Mouse (Mus musculus): Measurements from ENCODE around the gene Txnrd3.

The Txnrd3 gene

DNA sequence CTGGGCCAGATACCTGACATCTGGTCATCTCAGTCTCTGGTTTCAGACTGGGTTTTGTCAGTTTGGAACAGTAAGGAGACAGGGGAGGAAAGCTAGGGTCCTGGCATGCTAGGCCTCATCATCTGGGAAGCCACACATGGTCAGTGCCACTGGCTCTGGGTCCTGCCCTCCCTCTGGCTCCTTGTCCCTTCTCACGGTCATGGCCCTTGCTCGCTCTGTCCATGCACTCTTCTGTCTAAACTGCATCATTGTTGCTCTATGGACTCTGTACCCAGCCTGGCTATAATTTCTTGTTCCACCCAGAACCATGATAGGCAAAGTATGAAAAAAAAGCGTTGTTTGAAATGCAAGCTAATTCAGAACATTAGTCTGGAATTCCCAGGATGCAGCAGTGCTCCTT, 11.2 kb downstream of the Txnrd3 start:
- no peak for DNase-seq (ENCODE audit: low spot score)

DNA sequence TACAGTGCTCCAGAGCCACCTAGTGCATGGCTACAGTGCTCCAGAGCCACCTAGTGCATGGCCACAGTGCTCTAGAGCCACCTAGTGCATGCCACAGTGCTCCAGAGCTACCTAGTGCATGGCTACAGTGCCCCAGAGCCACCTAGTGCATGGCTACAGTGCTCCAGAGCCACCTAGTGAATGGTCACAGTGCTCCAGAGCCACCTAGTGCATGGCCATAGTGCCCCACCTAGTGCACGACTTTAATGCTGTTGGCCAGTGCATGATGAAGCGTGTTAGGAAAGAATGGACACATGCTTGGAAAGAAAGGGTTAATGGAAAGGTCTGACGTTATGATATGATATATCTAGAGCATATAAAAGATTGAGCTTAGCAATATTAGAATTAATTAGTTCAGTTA, 14.6 kb downstream of the Txnrd3 start:
- no peak for DNase-seq (ENCODE audit: low spot score)

DNA sequence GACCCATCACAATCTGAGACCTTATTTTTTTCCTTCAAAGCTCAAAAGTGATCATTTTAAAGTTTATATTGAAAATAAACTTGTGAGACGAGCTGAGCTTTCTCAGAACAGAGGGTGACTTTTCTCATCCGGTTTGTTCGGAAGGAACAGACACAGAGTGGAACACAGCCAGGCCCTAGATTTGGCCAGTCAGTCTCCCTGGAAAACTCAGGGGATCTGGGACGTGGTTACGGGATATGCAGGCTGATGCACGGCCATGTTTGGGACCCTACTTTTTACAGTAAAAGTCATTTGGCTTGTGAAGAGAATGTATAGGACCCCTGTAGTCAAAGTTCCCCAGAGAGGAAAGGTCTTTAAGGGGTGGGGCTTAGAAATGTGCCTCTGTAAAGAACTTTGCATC, 15.1 kb downstream of the Txnrd3 start:
- DNase-seq (ENCODE audit: low spot score), result no peak

DNA sequence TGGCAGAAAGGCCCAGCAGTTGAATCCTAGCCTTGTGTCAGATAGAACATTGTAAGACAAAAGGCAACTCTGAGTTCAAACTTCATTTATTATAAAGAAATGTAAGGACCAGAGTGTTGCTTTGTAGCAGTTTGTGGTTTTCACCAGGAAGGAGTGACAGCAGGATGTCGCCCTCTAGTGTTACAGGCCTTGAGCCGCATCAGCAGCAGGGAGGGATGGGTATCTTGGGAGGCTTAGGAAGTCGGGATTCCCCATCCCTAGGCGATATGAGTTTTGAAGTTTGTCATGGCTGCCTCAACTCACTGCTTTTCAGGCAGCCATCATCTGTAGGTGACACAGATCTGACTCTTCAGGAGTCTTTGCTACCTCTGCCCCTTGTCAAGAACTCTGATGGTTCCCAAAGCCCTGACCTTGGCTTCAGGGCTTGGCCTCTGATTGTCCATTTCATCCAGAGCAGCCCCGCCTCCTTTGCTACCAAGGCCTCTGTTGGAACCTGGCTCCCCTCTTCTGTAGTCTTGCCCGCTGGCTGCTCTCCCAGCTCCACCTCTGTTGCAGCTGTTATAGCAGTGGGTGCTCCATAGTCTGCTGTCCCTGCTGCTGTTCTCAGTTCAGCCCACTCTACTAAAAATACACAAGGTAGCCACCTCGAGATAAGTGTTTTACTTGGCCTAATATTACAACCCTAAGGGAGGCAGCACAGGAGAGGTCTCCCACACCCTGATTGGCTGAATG, 16.1 kb downstream of the Txnrd3 start:
- DNase-seq (ENCODE audit: low spot score), result no peak

DNA sequence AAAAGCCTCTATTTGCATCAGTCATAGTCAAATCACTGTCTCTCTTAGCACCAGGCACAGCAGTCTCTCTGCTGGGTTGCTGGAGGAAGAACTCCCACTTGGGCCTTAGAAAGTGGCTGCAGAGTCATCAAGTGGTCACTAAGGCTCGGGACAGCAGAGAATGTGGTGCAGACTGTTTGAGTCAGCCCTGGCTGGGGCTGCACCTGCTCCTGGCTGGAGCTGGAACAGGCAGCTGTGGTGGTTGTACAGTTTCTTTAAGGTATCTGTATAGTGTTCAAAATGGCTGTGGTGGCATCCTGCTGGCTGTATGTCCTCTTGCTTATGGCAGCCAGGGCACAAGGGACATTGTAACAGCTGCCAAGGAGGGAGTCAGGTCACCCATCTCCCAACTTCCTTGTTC, 16.7 kb downstream of the Txnrd3 start:
- DNase-seq (ENCODE audit: low spot score), result no peak

DNA sequence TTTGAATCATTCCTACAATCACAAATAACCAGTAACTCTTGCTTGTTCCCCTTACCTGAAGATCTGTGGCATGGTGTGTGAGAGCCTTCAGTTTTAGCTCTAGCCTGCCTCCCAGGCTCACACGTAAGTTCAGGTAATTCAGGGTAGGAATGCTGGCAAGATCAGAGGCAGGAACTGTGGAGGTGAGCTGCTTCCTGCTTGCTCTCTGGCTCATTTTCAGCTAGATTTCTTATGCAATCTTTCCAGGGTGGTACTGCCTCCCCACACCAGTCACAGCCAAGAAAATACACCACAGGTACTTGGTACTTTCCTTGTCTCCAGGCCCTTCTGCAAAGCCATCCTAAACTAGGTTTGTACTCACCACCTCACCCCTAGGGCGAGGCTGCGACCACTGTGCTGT, 18.7 kb downstream of the Txnrd3 start:
- DNase-seq (ENCODE audit: low spot score), result no peak

DNA sequence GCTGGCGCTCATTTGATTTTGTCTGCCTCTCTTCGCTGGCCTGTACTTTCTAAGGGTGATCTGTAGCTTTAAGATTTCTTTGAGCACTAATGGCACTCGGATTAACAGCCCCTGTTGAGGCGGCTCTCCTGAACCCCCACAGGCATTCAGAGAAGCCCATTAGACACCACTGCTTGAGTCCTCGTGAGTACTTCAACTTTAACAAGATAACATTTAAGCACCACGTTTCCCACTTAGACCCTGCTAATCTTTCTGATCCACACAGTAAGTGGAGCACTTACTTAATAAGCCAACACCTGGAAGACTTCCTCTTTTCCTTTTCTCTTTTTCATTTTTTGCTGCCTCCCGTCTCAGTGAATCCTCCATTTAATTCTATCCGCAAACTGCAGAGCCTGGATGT, 21.4 kb downstream of the Txnrd3 start:
- no peak for DNase-seq (ENCODE audit: low spot score)

DNA sequence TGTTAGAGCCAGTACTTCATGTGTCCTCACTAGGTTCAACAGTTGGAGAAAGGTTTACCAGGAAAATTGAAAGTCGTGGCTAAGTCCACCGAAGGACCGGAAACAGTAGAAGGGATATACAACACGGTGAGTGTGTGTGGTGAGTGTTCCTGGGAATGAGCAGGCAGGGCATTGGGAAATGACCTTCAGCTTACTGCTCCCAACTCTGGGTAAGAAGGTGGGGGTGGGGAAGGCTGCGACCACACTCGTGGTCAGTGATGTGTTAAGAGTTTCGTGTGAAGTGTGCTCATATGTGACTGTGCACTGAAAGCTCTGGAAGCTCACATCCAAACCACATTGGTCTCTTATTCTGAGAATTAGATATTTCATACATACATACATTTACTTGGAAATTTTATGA, 21.9 kb downstream of the Txnrd3 start:
- DNase-seq (ENCODE audit: low spot score), result no peak

DNA sequence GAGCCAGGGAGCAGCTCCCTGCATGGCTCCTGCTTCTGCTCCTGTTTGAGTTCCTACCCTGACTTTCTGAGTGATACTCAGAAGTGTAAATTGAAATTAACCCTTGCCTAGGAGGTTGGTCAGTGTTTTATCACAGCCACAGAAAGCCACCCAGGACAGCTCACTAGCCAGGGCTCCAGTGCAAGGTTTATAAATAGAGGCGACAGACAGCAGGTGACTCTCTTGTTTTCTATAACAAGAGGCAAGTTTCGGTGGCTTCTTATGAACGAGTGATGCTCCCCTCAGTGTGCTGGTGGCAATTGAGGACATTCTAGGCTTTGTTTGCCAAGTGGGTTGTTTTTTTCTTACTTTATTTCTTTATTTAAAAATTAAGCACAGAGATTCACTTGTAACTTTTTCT, 23.2 kb downstream of the Txnrd3 start:
- no peak for DNase-seq (ENCODE audit: low spot score)

DNA sequence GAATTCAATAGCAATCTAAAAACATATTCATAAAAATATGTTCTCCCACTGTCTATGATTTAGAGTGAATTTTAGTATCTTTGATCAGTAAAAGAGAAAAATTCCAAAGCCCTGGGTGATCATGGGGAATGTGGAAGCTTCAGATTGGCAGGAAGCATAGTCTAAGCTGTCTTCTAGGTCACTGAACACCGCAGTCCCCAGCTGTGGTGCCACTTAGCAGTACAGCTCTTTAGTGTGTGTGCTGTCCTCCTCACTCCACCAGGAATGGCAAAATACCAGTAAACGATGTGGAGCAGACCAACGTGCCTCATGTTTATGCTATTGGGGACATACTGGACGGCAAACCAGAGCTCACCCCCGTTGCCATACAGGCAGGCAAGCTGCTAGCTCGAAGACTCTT, 25.8 kb downstream of the Txnrd3 start:
- no peak for DNase-seq (ENCODE audit: low spot score)

DNA sequence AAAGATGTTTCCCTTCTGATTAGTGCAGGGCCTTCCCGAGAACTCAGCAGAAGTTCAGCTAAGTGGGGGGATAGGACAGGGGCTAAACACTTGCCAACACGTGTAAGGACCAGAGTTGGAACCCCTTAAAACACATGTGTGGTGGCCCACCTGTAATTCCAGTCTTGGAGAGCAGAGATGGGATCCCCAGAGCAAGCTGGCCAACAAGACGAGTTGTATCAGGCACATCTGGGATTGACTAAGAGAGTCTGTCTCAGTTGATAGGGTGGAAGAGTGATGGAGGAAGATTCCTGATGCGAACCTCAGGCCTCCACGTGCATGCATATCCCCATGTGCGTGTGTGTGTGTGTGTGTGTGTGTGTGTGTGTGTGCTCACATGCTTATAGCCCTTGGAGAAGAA, 27.6 kb downstream of the Txnrd3 start:
- no peak for DNase-seq (ENCODE audit: low spot score)

DNA sequence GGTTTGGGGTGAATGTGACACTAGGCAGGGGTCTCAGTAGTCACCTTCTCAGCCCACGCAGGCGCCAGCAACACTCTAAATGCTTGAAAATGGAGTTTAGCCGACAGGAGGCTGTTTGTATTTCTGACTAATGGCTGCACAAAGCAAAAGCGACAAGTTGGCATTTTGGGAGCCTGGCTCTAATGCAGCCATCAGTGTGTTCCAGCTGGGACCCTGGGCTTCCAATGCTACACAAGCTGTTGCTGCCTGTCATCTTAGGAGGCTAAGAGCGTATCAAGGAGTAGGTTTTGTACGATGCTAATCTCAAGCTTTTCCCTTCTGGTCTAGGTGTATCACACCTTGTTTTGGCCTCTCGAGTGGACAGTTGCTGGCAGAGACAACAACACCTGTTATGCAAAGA, 28.9 kb downstream of the Txnrd3 start:
- DNase-seq (ENCODE audit: low spot score), result no peak

DNA sequence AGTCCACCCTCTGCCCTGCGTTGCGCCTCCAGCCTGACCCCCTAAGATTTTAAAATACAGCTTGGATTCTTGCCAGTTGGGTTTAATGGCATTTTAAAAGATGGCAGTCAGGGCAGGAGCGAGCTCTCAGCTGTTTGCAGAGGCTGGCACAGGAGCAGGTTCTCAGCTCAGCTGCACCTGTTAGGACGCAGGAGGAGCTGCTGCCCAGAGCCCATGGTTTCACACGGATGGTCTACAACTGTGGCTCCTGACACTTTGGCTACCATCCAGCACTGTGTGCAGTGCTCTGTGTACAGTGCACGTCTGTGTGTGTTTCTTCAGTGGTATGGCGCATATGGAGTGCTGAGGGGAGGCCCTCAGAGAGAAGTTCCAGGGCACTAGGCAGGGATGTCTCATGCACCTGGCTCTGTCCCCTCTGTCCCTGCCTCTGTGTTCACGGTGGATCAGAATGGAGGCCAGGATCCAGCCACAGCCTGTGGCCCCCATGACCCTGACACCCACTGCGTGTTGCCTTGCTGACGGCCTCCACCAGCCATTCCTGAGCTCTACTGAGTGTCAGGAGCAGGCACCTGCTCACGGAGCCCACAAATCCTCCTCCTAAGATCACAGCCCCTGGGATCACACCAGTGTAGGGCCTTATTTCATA, 29.5 kb downstream of the Txnrd3 start:
- no peak for DNase-seq (ENCODE audit: low spot score)

DNA sequence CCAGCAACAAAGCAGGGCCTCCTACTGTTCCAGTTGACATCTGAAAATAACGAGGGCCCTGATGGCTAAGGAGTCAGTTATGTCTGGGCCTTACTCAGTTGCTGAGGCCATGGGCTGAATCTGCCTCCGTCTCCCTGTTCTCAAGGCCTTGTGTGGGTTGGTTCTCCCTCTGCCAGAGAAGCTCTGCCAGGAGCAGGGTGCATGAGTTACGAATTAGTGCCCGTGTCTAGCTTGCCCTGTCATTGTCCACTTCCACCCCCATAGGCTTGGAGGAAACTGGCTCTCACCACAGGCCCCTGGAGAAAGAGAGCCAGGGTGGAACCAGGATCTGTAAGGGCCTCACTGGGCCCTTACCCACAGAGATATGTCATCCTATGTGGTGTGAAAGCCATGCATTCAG, 34.7 kb downstream of the Txnrd3 start:
- no peak for DNase-seq (ENCODE audit: low spot score)

DNA sequence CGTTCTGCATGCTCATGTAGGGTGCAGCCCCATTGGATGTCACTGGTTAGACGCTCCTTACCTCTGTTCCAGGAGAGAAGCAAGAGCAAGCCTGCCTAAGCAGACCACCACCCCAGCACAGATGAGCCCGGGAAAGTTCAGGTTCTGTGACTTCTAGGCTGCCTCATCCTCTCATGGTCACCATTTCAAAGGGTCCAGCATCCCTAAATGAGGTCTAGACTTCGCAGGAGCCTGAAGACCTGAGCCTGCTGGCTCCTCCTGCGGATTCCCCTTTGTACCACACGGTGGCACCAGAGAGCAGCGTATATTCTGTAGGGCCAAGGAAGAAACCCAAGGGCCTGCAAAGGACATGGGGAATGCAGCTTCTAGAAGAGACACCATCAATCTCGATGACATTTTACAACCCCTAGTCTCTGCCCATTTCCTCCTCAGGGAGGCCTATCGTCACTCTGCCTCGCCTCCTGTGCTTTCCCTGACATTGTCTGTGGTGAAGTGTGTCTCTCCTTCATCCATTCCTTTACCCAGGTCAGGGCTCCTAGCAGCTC, 35.6 kb downstream of the Txnrd3 start:
- DNase-seq (ENCODE audit: low spot score), result peak; percentile 41

DNA sequence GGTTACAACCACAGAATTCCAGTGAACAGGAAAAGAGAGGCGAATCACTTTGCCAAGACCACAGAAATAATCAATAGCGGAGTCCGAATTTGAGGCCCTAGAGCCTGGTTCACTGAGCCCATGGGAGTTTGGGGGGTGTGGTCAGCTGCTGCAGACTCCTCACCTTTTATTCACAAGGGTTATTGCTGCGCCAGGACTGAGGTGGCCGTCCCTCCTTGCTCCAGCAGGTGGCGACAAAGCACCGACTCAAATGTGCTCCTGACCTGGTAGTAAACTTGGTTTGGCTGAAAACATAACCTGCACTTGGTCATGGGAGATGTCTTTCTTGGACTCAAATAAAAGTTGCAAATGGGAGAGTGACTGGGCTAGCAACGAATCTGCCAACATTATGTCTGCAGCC, 36.4 kb downstream of the Txnrd3 start:
- DNase-seq (ENCODE audit: low spot score), result peak; percentile 64

DNA sequence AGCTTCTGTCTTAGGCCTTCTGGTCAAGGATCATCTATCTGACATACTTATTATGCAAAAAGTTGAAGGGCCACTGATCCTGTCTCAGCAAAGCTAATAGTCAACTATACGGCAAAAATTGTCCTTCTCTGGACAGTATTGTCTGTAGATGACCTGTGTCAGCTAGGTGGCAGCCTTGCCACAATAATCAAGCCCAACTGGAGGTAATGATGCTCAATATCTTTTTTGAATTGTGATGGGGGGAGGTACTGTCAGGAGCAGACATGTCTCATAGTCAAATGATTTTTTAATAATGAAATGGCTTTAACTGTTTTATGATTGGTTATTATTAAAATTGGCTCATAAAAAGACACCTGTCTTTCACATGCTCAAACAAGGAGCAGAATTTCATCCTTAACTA, 40.4 kb downstream of the Txnrd3 start:
- no peak for DNase-seq (ENCODE audit: low spot score)

DNA sequence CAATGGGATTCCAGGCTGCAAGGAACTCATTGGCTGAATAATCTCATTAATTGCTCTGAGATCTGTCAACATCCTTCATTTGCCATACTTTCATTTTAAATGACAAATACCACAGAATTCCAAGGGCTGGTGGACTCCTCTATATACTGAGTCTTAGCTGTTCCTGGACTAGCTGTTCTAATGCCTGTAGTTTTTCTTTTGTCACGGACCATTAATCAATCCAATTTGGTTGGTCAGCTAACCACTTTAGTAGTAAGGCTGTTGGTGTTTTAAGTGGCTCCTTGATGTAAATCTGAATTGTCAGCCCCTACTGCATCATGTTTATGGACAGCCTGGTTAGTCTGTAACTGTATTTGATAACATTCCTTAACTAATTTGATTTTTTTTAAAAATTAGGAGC, 43.3 kb downstream of the Txnrd3 start:
- DNase-seq (ENCODE audit: low spot score), result no peak

DNA sequence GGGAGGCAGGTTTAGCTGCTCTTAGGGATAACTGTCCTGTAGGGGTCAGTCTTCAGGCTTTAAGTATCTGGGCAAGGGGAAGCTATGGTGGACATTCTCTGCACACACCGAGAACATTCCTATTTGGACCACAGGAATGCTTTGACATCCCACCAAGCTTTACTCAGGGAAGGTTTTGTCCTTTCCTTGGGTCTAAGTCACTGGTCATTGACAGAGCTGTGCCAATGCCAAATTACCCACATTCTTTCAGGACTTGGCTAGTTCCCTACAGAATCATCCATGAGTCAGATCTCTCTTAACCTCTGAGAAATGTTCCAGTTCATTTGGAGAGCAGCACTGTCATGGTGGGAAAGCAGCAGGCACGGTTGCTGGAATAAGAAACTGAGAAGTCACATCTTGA, 62.8 kb downstream of the Txnrd3 start:
- DNase-seq (ENCODE audit: low spot score), result no peak

DNA sequence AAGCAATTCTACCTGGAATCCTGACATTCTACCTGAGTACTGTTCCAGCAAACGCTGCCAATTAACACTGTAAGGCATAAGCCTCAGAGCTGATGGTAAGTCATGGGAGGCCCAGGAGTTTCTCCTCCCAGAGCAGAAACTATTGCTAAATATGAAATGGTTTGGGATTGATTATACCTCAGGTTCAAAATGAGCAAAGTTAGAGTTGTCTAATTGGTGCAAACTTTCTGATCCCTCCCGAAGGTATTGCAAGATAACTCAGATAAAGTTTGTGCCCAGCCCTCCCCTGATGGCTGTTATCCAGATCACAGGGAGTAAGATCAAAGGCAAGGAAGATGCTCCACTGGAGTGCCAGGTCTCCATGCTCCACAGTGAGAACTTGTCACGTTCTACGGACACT, 63.5 kb downstream of the Txnrd3 start, which contains the start of gene Vmn1r40:
Gene Vmn1r40 (plus strand): TSS at position 301 of the 400 bp plus-strand sequence.
- no peak for DNase-seq (ENCODE audit: low spot score)

DNA sequence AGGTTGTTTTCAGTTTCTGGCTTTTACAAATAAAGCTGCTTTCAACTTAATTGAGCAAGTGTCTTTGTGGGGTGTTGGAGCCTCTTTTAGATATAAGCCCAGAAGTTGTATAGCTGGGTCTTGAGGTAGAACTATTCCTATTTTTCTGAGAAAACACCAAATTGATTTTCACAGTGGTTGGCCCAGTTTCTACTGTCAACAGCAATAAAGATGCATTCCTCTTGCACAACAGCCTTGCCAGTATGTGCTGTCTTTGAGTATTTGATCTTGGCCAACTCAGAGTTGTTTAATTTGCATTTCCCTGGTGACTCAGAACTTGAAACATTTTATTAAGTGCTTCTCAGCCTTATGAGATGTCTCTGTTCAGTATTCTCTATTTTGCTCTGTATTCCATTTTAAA, 74.3 kb downstream of the Txnrd3 start:
- DNase-seq (ENCODE audit: low spot score), result no peak
